Mouse (Mus musculus) limb, embryonic 12.5 days (tissue): ENCODE data around the gene Fa2h. TPM values are rescaled to one million over a fixed set of nuclear protein-coding genes. Genes with fewer than 3 reads are reported as not detected.

Source experiments
- ATAC-seq: fragments of 200-750 bp; cut with Nextera tagmentation; 2 replicates; pipeline ENCODE4 v1.8.0; 2017; ENCODE audit warnings: low read depth, moderate TSS enrichment; ENCODE audit not compliant: insufficient number of reproducible peaks, insufficient read depth, low FRiP score, low TSS enrichment
- H3K27ac ChIP-seq: fragments of 300-500 bp; sonication (generic); 2 replicates; pipeline ENCODE4 v1.5.1; 2016; ENCODE audit warnings: mild to moderate bottlenecking, moderate library complexity
- H3K27me3 ChIP-seq: fragments of 300-500 bp; sonication (generic); 2 replicates; pipeline ENCODE4 v1.6.1; 2016; ENCODE audit warnings: mild to moderate bottlenecking, moderate library complexity
- H3K36me3 ChIP-seq: fragments of 300-500 bp; sonication (generic); 2 replicates; pipeline ENCODE4 v1.6.1; 2016; ENCODE audit warnings: mild to moderate bottlenecking, moderate library complexity
- H3K4me1 ChIP-seq: fragments of 300-500 bp; sonication (generic); replicated peaks from 2 replicates; pipeline ENCODE4 v1.6.1; 2016
- H3K4me2 ChIP-seq: fragments of 300-500 bp; sonication (generic); 2 replicates; pipeline ENCODE4 v1.6.1; 2016; ENCODE audit warnings: mild to moderate bottlenecking, moderate library complexity
- H3K4me3 ChIP-seq: fragments of 300-500 bp; sonication (generic); replicated peaks from 2 replicates; pipeline ENCODE4 v1.5.1; 2016; ENCODE audit warnings: mild to moderate bottlenecking
- H3K9ac ChIP-seq: fragments of 300-500 bp; sonication (generic); replicated peaks from 2 replicates; pipeline ENCODE4 v1.6.1; 2016; ENCODE audit warnings: mild to moderate bottlenecking, moderate library complexity
- H3K9me3 ChIP-seq: fragments of 300-500 bp; sonication (generic); 2 replicates; pipeline ENCODE4 v1.6.1; 2016; ENCODE audit warnings: mild to moderate bottlenecking, moderate library complexity
- WGBS: fragments of 180-500 bp; shearing (Covaris S2); methylation state at CpG from one replicate; pipeline ENCODE4 v1.1.7; 2016; 5-methylcytosine and 5-hydroxymethylcytosine counted together
- polyA plus RNA-seq: library from polyadenylated mRNA; unstranded; fragments of >200 nt; fragmentation: Nextera tagmentation; extraction: Ambion mirVana; gene quantifications from 2 replicates; pipeline ENCODE4 v1.2.1, GENCODE M21; 2016

Fa2h gene
- polyA plus RNA-seq, 1 experiment from 2014 or later, result not detected

GRCm38 (mm10) chr8:111299363-111299820 lies 94.2 kb downstream of the Fa2h start:
- under 1% methylated on average over 28 of the region's 28 CpGs for WGBS
- peak; percentile 2; the same call in 1 of the 2 replicates for ATAC-seq
- peak overlapping the region; percentile 89 for H3K9ac ChIP-seq

GRCm38 (mm10) chr8:111298011-111298410 lies 95.6 kb downstream of the Fa2h start:
- Histone ChIP-seq H3K9ac (no peak overlapping the region), H3K4me3 (no peak overlapping the region), H3K4me2 (peak overlapping the region; percentile 66), H3K4me1 (peaks cover 6% of the 10 kb centered on the region; the same call in 1 of the 2 replicates), H3K36me3 (peaks cover 38% of the 10 kb centered on the region), H3K9me3 (no peaks in the 10 kb centered on the region), H3K27ac (no peak overlapping the region), H3K27me3 (no peaks in the 10 kb centered on the region)
- ATAC-seq, result no peak
- WGBS, result 72% methylated on average over 1 of the region's 1 CpGs

More at GRCm38 (mm10) chr8:111299363-111299820, 94.2 kb downstream of the Fa2h start:
- H3K27ac ChIP-seq, result peak overlapping the region; percentile 92
- H3K9me3 ChIP-seq, result no peaks in the 10 kb centered on the region
- peak overlapping the region; percentile 84 for H3K4me3 ChIP-seq
- peaks cover 24% of the 10 kb centered on the region for H3K36me3 ChIP-seq
- no peaks in the 10 kb centered on the region for H3K27me3 ChIP-seq
- peak overlapping the region; percentile 66 for H3K4me2 ChIP-seq
- H3K4me1 ChIP-seq, result peaks cover 6% of the 10 kb centered on the region; the same call in 1 of the 2 replicates

Other genes with a start within 250 kb of the Fa2h start
- 87.5 and 99.2 TPM in 2 replicates for gene Glg1, start 134.6 kb downstream of the Fa2h start, polyA plus RNA-seq
- 80.2 and 80.3 TPM in 2 replicates for gene Rfwd3, start 93.6 kb downstream of the Fa2h start, polyA plus RNA-seq
- gene Mlkl, start 55.6 kb downstream of the Fa2h start, polyA plus RNA-seq, result 0.24 and 0.84 TPM in 2 replicates
- 7.9 and 8.0 TPM in 2 replicates for gene Wdr59, start 128.3 kb upstream of the Fa2h start, polyA plus RNA-seq
- gene Znrf1, start 142.3 kb upstream of the Fa2h start, polyA plus RNA-seq, result 69.4 and 76.7 TPM in 2 replicates
- 0.25 and 0.26 TPM in 2 replicates for gene Ldhd, start 236.6 kb upstream of the Fa2h start, polyA plus RNA-seq
- gene Zfp1, start 249.6 kb upstream of the Fa2h start, polyA plus RNA-seq, result 26.7 and 28.3 TPM in 2 replicates